Mouse (Mus musculus) embryonic facial prominence, embryonic 11.5 days (tissue): Measurements from ENCODE around the gene Bbs7. TPM values are rescaled to one million over a fixed set of nuclear protein-coding genes. Genes with fewer than 3 reads are reported as not detected.
A peak's percentile ranks its signal among the peaks of the same experiment; 100 is the strongest.

Source experiments
- ATAC-seq: fragments of 200-750 bp; cut with Nextera tagmentation; replicated peaks from 2 replicates; pipeline ENCODE4 v1.8.0; 2017; ENCODE audit warnings: low read depth; ENCODE audit not compliant: insufficient number of reproducible peaks, low FRiP score, low TSS enrichment
- DNase-seq: peaks from one replicate; pipeline ENCODE4 v3.0.0-alpha.2; 2015; ENCODE audit warnings: low spot score
- H3K27ac ChIP-seq: fragments of 300-500 bp; sonication (generic); replicated peaks from 2 replicates; pipeline ENCODE4 v1.5.1; 2014; ENCODE audit warnings: mild to moderate bottlenecking, low read depth, low read length, control low read depth
- H3K27me3 ChIP-seq: fragments of 300-500 bp; sonication (generic); 2 replicates; pipeline ENCODE4 v1.6.1; 2014; ENCODE audit warnings: mild to moderate bottlenecking, low read length, moderate library complexity, mixed read lengths; ENCODE audit not compliant: control insufficient read depth, insufficient read depth
- H3K36me3 ChIP-seq: fragments of 300-500 bp; sonication (generic); replicated peaks from 2 replicates; pipeline ENCODE4 v1.6.1; 2014; ENCODE audit warnings: low read depth, mild to moderate bottlenecking, low read length, moderate library complexity, mixed read lengths; ENCODE audit not compliant: control insufficient read depth, insufficient read depth
- H3K4me1 ChIP-seq: fragments of 300-500 bp; sonication (generic); 2 replicates; pipeline ENCODE4 v1.6.1; 2014; ENCODE audit warnings: low read length, mixed read lengths; ENCODE audit not compliant: control insufficient read depth, insufficient read depth
- H3K4me2 ChIP-seq: fragments of 300-500 bp; sonication (generic); 2 replicates; pipeline ENCODE4 v1.6.1; 2014; ENCODE audit warnings: low read depth, mild to moderate bottlenecking, control low read depth, low read length, moderate library complexity
- H3K4me3 ChIP-seq: fragments of 300-500 bp; sonication (generic); 2 replicates; pipeline ENCODE4 v1.5.1; 2014; ENCODE audit warnings: low read depth, low read length, control low read depth
- H3K9ac ChIP-seq: fragments of 300-500 bp; sonication (generic); replicated peaks from 2 replicates; pipeline ENCODE4 v1.6.1; 2014; ENCODE audit warnings: mild to moderate bottlenecking, control low read depth, low read length
- H3K9me3 ChIP-seq: fragments of 300-500 bp; sonication (generic); replicated peaks from 2 replicates; pipeline ENCODE4 v1.6.1; 2016; ENCODE audit warnings: mild to moderate bottlenecking, low read length, inconsistent platforms, mixed read lengths; ENCODE audit not compliant: control insufficient read depth
- WGBS: fragments of 180-500 bp; shearing (Covaris S2); extraction: QIAGEN DNeasy Blood & Tissue Kit; methylation state at CpG from one replicate; pipeline ENCODE4 v1.1.7; 2014; 5-methylcytosine and 5-hydroxymethylcytosine counted together
- polyA plus RNA-seq: library from polyadenylated mRNA; unstranded; fragments of >200 nt; fragmentation: Nextera tagmentation; extraction: Ambion mirVana; gene quantifications from 2 replicates; pipeline ENCODE4 v1.2.1, GENCODE M21; 2014

Bbs7 gene
- polyA plus RNA-seq, 1 experiment from 2014 or later, result 16.9 TPM

DNA sequence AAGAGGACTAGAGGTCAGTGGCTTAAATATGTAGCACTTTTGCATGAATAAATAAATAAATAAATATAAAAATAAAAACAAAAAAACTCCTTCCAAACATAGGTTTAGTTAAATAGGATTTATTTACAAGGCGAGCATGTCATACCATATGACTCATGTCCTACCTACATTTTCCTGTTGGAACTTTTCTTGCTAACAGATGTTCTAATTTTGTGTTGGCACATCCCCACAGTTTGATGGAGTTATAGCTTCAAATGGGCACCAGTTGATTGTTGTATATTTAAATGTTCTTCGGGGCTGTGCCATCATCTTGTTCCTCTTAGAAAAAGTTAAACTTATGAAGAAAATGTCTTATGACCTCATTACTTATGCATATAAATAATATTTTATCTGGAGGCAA is 71.9 kb downstream of the Bbs7 start:
- ATAC-seq (no peak), DNase-seq (no peak)
- H3K4me3 ChIP-seq, result no peak overlapping the region
- no peaks in the 10 kb centered on the region for H3K9me3 ChIP-seq
- H3K27me3 ChIP-seq, result no peaks in the 10 kb centered on the region
- no peak overlapping the region for H3K9ac ChIP-seq
- 78% methylated on average over 2 of the region's 2 CpGs for WGBS
- no peak overlapping the region for H3K4me2 ChIP-seq
- no peaks in the 10 kb centered on the region for H3K4me1 ChIP-seq
- H3K36me3 ChIP-seq, result no peaks in the 10 kb centered on the region
- H3K27ac ChIP-seq, result no peak overlapping the region

DNA sequence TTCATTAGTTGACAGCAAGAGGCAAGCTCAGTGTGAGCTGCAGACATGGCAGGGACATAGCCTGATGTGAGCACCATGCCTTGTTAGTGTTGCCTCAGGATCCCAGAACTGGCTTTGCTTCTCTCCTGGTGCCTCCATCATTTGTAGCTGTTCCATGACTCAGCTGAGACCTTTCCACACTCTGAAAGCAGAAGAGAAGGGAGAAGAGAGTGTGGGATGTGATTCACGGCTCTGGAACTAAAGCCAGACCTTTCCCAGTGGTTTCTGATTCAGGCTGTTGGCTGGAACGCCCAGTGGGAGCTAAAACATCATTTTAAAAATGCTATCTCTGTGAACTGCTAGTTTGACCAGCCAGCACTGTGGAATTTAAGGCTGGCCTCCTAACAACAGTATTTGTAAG is 72.5 kb downstream of the Bbs7 start:
- Histone ChIP-seq H3K4me3 (no peak overlapping the region), H3K4me1 (no peaks in the 10 kb centered on the region), H3K9me3 (no peaks in the 10 kb centered on the region), H3K9ac (no peak overlapping the region), H3K4me2 (no peak overlapping the region), H3K27me3 (no peaks in the 10 kb centered on the region), H3K36me3 (no peaks in the 10 kb centered on the region), H3K27ac (no peak overlapping the region)
- DNase-seq (no peak), ATAC-seq (no peak)
- WGBS, result 63% methylated on average over 2 of the region's 2 CpGs

DNA sequence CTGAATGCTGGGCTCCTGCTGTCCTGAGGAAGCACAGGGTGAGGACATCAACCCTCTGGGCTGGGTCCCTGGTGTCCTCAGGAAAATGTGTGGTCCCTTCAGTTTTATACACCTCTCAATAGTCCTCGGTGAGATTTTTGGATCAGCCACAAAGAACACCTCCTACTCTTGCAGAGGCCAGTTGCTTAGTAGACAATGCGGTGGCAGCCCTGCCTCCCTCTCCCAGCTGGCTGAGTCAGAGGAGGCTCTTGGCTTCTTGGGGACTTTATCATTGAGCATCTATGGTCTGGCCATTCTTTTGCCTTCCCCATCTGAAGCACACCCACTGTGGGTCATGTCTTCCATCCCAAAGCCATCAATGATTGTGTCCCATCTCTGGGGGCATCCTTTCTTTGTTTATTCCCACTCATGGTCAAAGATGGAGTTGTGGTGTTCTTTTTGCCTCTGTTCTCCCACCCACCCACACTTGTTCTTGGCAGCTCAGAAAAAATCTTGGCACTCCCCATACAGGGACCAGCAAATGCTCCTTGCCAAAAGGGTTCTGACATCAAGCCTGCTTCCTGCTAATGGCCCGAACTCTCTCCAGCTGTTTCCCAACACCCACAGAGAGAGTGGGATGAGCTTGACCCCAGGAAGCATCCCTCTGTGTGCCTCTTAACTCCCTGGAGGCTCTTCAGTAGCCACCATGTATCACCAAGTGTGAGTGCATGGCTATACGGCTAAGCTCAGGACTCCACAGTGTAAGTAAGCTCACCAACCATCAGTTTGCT is 75.4 kb downstream of the Bbs7 start:
- no peaks in the 10 kb centered on the region for H3K9me3 ChIP-seq
- H3K4me2 ChIP-seq, result no peak overlapping the region
- DNase-seq (no peak), ATAC-seq (no peak)
- no peak overlapping the region for H3K9ac ChIP-seq
- no peaks in the 10 kb centered on the region for H3K4me1 ChIP-seq
- no peak overlapping the region for H3K4me3 ChIP-seq
- 75% methylated on average over 4 of the region's 4 CpGs for WGBS
- no peak overlapping the region for H3K27ac ChIP-seq
- no peaks in the 10 kb centered on the region for H3K36me3 ChIP-seq
- H3K27me3 ChIP-seq, result no peaks in the 10 kb centered on the region

DNA sequence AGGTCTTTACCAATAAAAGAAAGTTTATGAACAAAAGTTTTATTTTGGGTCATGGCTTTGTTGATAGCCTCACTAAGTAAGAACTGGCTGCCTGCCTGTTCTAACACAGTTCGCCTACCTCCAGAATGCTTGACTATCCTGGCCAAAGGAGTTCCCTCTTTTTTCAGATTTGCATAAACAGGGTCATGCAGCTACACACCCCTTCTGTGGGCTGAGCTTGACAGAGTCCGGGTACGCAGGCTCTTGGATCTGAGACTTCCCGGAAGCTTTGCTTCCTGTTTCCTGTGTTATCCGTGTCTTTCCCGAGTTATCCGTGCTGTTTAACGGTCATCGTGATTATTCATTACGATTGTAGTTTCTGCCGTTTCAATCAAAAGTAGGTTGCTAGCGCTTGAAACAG is 77.2 kb downstream of the Bbs7 start:
- WGBS, result 86% methylated on average over 12 of the region's 12 CpGs

DNA sequence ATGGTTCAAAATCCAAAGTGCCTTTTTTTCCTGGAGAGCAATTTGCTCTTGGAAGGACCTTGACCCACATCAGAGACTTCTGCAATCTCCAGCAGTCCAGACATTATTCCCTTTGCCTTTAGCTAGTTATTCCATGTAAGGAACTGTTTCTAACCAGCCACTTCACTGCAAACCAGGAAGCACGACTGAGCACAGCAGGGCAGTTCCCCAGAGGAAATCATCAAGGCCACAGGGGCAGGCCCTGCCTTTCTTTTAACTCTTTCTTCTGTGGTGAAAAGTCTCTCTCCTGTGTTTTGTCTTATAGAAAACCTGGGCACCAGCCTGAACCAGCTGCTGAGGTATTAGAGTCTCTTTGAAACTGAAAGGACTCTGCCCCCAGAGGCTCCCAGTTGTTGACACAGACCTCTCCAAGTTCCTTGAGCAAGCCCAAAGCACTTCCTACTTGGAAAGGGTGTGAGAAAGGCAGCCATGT is 80.0 kb downstream of the Bbs7 start:
- Histone ChIP-seq H3K27me3 (peaks cover 2% of the 10 kb centered on the region; the same call in 1 of the 2 replicates), H3K4me1 (no peaks in the 10 kb centered on the region), H3K4me2 (no peak overlapping the region), H3K4me3 (no peak overlapping the region), H3K36me3 (no peaks in the 10 kb centered on the region), H3K9me3 (no peaks in the 10 kb centered on the region), H3K9ac (no peak overlapping the region), H3K27ac (no peak overlapping the region)
- ATAC-seq (no peak), DNase-seq (peak; percentile 25)
- 0% methylated on average over 1 of the region's 1 CpGs for WGBS

More for the DNA sequence above, 77.2 kb downstream of the Bbs7 start:
- Histone ChIP-seq H3K27me3 (peaks cover 2% of the 10 kb centered on the region; the same call in 1 of the 2 replicates), H3K9ac (no peak overlapping the region), H3K4me1 (no peaks in the 10 kb centered on the region), H3K4me3 (no peak overlapping the region), H3K4me2 (no peak overlapping the region), H3K9me3 (no peaks in the 10 kb centered on the region), H3K27ac (no peak overlapping the region), H3K36me3 (no peaks in the 10 kb centered on the region)
- ATAC-seq, result no peak
- no peak for DNase-seq

DNA sequence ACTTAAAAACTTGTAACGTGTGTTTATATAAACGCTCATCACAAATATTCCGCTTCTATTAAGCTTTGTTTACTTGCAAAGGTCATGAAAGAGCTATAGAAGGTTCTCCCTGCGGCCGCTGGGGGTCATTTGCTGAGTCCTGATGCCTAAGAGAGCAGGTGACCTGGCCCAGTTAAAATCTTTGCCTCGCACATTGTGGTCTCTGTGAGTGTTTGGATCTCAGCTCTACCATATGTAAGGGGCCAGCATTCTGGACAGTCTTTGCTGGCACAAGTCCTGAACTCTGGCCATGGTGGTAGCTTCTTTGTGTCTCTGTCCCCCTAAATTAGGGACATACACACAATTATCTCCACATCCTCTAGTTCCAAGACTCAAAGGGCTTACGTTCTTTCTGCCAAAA is 80.5 kb downstream of the Bbs7 start:
- Histone ChIP-seq H3K9me3 (no peaks in the 10 kb centered on the region), H3K9ac (no peak overlapping the region), H3K4me3 (no peak overlapping the region), H3K4me1 (no peaks in the 10 kb centered on the region), H3K27ac (no peak overlapping the region), H3K36me3 (no peaks in the 10 kb centered on the region), H3K27me3 (peaks cover 2% of the 10 kb centered on the region; the same call in 1 of the 2 replicates), H3K4me2 (no peak overlapping the region)
- DNase-seq, result peak; percentile 15
- 30% methylated on average over 7 of the region's 7 CpGs for WGBS
- no peak for ATAC-seq

DNA sequence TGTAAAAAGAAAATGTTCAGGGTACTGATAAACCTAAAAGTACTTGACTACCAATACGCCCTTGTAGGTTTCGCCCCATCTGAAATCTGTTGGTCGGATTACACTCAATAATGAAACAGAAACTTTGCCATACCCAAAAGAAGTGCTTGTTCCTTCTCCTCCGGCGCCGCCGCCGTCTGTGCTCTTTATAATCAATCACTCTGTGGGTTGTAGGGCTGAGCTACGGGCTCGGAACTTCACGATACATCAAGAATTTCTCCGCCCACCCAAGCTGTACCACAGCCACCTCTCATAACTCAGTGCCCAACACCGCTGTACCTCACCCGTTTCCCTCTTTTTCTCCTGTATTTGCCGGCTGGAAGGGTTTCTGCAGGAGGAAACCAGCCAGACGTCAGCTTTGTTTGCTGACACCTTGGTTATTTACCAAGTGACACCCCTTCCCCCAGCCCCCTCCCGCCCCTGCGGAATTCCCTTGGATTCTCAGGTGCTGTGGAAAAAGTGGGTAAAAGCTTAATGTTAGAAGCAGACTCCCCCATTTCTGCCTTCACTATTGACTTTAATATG is 81.2 kb downstream of the Bbs7 start:
- Histone ChIP-seq H3K9ac (0 out of 2 replicates have a peak overlapping the region, but pooled peaks have one; percentile 22), H3K9me3 (no peaks in the 10 kb centered on the region), H3K4me3 (no peak overlapping the region), H3K27ac (no peak overlapping the region), H3K36me3 (no peaks in the 10 kb centered on the region), H3K27me3 (peaks cover 2% of the 10 kb centered on the region; the same call in 1 of the 2 replicates), H3K4me2 (peak overlapping the region; percentile 37), H3K4me1 (no peaks in the 10 kb centered on the region)
- DNase-seq, result peak; percentile 13
- 17% methylated on average over 18 of the region's 18 CpGs for WGBS
- ATAC-seq, result no peak

DNA sequence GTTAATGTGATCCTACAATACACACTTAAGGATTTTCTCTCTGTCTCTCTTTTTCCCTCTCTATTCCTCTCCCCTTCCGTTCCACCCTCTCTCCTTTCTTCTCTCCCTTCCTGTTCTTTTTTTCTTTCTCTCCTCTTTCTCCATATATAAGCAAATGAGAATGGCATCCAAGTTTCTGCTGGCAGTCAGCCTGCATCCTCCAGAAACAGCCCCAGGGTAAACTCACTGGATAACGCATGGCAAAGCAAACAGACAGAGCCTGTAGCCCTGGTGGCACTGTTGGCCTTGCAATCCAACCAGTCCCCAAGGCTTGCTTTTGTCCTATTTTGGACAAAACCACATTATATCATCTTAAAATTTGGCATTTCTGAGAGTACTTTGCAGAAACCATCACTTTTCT is 82.0 kb downstream of the Bbs7 start:
- H3K27ac ChIP-seq, result no peak overlapping the region
- ATAC-seq (no peak), DNase-seq (no peak)
- peaks cover 2% of the 10 kb centered on the region; the same call in 1 of the 2 replicates for H3K27me3 ChIP-seq
- no peaks in the 10 kb centered on the region for H3K9me3 ChIP-seq
- H3K4me3 ChIP-seq, result no peak overlapping the region
- no peaks in the 10 kb centered on the region for H3K36me3 ChIP-seq
- 40% methylated on average over 2 of the region's 2 CpGs for WGBS
- no peaks in the 10 kb centered on the region for H3K4me1 ChIP-seq
- H3K4me2 ChIP-seq, result no peak overlapping the region
- no peak overlapping the region for H3K9ac ChIP-seq
